Mouse (Mus musculus): ENCODE data around the gene 1700029F12Rik.

- no peak for TF ChIP-seq CTCF (conservative IDR thresholded peaks at IDR 0.05; ENCODE audit: low read length)
- TF ChIP-seq POU5F1 (IDR thresholded peaks at IDR 0.05; ENCODE audit: borderline replicate concordance, low read length): no peak
- no peak for TF ChIP-seq NANOG (IDR thresholded peaks at IDR 0.05; ENCODE audit: borderline replicate concordance, low read length)
These were observed 49.5 kb downstream of the 1700029F12Rik start for GRCm38 (mm10) chr13:96984688-96985087.

All from E14TG2a.4 (cell line).